Mouse (Mus musculus): ENCODE measurements around the gene Gm21981. TPM values are rescaled to one million over a fixed set of nuclear protein-coding genes. Genes with fewer than 3 reads are reported as not detected.
"Not testable (repeated sequence)": the region's sequence is repeated elsewhere in the genome, so short reads cannot be mapped to it uniquely, and the experiment has no call there.

Gm21981 gene
- total RNA-seq, 2 experiments from 2014 or later: not detected

- ATAC-seq (ENCODE audit: poor library complexity, severe bottlenecking): no peak
Observed at GRCm38 (mm10) chr17:47669166-47669565, 25.1 kb downstream of the Gm21981 start.

DNA sequence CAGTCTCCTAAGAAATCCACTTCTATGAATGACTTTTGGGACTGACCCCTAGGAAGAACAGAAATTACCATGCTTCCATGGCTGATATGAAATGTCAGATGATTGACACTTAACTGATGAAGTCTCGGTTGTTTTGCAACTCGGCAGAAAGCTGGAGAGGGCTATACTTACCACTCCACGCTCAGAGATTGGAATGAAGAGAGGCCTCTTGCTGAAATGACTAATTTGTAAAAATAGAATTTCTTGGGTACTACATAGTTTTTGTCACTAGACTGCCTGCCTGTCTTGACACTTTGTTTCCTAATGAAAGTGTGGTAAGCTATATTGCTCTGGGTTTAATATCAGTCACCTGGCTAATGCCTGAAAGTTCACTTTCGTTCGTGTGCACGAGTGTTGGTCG is 29.8 kb downstream of the Gm21981 start:
- ATAC-seq (ENCODE audit: poor library complexity, severe bottlenecking): no peak

DNA sequence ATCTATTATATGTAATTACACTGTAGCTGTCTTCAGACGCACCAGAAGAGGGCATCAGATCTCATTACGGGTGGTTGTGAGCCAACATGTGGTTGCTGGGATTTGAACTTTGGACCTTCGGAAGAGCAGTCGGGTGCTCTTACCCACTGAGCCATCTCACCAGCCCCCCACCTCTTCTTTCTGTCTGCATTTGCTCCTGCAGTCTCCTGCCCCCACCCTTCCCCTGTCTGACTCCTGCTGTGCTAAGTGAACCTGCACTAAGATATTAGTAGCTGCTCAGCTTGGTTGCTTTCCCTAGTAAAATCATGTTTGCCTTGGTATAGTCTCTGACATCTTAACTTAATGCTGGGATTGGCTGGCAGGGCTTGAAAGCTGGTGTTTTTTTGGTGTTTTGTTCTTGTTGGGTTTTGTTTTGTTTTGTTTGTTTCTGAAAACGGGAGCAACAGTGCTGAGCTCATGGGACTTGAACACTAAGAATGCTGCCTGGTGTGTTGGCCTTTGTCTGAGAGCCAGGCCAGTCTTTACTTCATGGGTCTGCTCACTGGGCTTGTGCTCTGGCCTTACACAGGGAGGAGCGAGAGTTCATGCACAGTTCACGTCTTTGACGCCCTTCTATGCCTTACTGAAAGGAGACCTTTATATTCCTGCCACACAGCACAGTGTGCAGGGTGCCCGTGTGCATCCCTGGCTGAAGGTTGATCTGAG is 31.1 kb downstream of the Gm21981 start:
- ATAC-seq (ENCODE audit: poor library complexity, severe bottlenecking): no peak

- ATAC-seq (ENCODE audit: poor library complexity, severe bottlenecking): no peak
Observed at GRCm38 (mm10) chr17:47658741-47659243, 35.5 kb downstream of the Gm21981 start.

- ATAC-seq (ENCODE audit: poor library complexity, severe bottlenecking): no peak
Observed at GRCm38 (mm10) chr17:47657901-47658300, 36.4 kb downstream of the Gm21981 start.

DNA sequence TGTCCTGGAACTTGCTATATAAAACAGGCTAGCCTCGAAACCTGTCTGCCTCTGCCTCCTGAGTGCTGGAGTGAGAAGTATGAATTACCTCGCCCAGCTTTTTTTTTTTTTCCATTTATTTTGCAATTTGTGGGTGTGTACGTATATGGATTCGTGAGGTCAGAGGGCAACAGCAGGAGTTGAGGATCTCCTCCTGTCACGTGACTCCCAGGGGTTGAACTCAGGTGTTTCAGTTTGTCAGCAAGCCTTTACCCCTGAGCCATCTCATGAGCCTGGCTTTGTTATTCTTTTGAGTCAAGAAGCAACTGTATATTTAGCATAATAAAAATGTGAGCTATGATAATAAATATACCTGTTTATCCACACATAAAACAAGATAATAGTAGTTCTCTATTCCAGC is 38.6 kb downstream of the Gm21981 start:
- no peak for ATAC-seq (ENCODE audit: poor library complexity, severe bottlenecking)

GRCm38 (mm10) chr17:47654346-47654745 is 39.9 kb downstream of the Gm21981 start:
- not testable (repeated sequence) for ATAC-seq (ENCODE audit: poor library complexity, severe bottlenecking)

DNA sequence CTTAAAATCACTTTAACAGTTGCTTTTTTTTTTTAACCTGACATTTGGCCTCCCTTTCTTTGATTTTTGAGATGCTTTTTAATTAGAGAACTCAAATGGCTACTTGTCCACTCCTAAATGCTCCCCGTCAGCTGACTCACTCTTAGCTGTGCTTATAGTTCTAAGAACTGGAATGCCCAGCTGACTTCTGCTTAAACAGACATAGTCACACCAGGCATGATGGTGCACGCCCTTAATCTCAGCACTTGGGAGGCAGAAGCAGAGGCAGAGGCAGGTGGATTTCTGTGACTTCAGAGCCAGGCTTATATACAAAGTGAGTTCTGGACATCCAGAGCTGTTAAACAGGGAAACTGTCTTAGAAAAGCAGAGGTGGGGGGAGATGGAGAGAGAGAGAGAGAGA is 42.3 kb downstream of the Gm21981 start:
- no peak for ATAC-seq (ENCODE audit: poor library complexity, severe bottlenecking)

DNA sequence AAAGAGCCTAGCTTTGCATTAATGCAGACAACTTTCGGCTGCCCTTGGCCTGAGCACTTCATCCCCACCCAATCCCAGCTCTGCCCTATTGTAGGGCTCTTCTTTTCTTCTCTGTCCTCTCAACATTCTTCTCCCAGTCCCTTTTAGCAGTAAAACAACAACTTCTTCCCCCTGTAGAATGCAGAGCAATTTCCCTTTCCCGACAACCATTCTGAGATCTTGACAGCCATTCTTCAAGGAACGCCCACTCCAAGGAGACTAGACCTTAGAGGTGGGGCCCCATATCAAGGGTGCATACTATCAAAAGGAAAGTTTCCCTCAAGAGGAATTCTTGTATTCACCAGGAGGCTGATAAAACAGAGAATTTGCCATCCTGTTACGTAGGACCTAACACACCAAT is 45.3 kb downstream of the Gm21981 start:
- ATAC-seq (ENCODE audit: poor library complexity, severe bottlenecking): no peak

GRCm38 (mm10) chr17:47646683-47647082 is 47.6 kb downstream of the Gm21981 start:
- peak; percentile 89 for ATAC-seq (ENCODE audit: poor library complexity, severe bottlenecking)

DNA sequence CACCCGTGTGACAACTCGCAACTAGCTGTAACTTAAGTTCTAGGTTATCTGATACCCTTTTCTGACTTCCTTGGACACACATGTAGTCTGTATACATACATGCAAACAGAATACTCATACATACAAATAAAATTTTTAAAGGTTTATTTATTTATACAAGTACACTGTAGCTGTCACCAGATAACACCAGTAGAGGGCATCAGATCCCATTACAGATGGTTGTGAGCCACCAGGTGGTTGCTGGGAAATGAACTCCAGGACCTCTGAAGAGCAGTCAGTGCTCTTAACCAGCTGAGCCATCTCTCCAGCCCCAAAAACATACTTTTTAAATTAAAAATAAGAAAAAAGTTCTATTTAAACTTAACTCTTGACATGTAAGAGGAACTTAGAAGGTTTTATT is 51.3 kb downstream of the Gm21981 start:
- no peak for ATAC-seq (ENCODE audit: poor library complexity, severe bottlenecking)

Other genes with a start within 250 kb of the Gm21981 start
- gene Taf8, start 192.2 kb downstream of the Gm21981 start, total RNA-seq (2015): 16.3 and 19.3 TPM in 2 replicates
- gene Taf8, start 192.2 kb downstream of the Gm21981 start, total RNA-seq (2017): 44.0 and 57.5 TPM in 2 replicates
- 315 and 324 TPM in 2 replicates for gene Ccnd3, start 189.4 kb downstream of the Gm21981 start, total RNA-seq (2015)
- 155 and 184 TPM in 2 replicates for gene Ccnd3, start 189.4 kb downstream of the Gm21981 start, total RNA-seq (2017)
- 4.8 and 5.6 TPM in 2 replicates for gene Bysl, start 83.0 kb downstream of the Gm21981 start, total RNA-seq (2015)
- gene Bysl, start 83.0 kb downstream of the Gm21981 start, total RNA-seq (2017): 6.4 and 7.3 TPM in 2 replicates
- gene Med20, start 82.9 kb downstream of the Gm21981 start, total RNA-seq (2015): 17.2 and 18.2 TPM in 2 replicates
- 32.2 and 33.8 TPM in 2 replicates for gene Med20, start 82.9 kb downstream of the Gm21981 start, total RNA-seq (2017)
- 0.49 and 2.4 TPM in 2 replicates for gene Gm20517, start 82.9 kb downstream of the Gm21981 start, total RNA-seq (2015)
- gene Gm20517, start 82.9 kb downstream of the Gm21981 start, total RNA-seq (2017): 1.7 and 2.3 TPM in 2 replicates
- 3.9 and 5.1 TPM in 2 replicates for gene Usp49, start 63.8 kb downstream of the Gm21981 start, total RNA-seq (2015)
- gene Usp49, start 63.8 kb downstream of the Gm21981 start, total RNA-seq (2017): 4.2 and 5.3 TPM in 2 replicates
- 142 and 150 TPM in 2 replicates for gene Tomm6, start 6.1 kb downstream of the Gm21981 start, total RNA-seq (2015)
- 38.6 and 44.1 TPM in 2 replicates for gene Tomm6, start 6.1 kb downstream of the Gm21981 start, total RNA-seq (2017)
- 0.71 TPM in 1 of 2 replicates, not detected in the other for gene Frs3, start 5.4 kb downstream of the Gm21981 start, total RNA-seq (2015)
- 0.12 and 0.15 TPM in 2 replicates for gene Frs3, start 5.4 kb downstream of the Gm21981 start, total RNA-seq (2017)
- gene Prickle4, start 281 bp upstream of the Gm21981 start, total RNA-seq (2015): 0.16 TPM in 1 of 2 replicates, not detected in the other
- gene Prickle4, start 281 bp upstream of the Gm21981 start, total RNA-seq (2017): 1.1 TPM in 1 of 2 replicates, not detected in the other
- not detected in 2 replicates for gene Pgc, start 32.4 kb upstream of the Gm21981 start, total RNA-seq (2015)
- gene Pgc, start 32.4 kb upstream of the Gm21981 start, total RNA-seq (2017): not detected in 2 replicates
- 31.0 and 31.7 TPM in 2 replicates for gene Tfeb, start 42.6 kb upstream of the Gm21981 start, total RNA-seq (2015)
- gene Tfeb, start 42.6 kb upstream of the Gm21981 start, total RNA-seq (2017): 38.5 and 39.9 TPM in 2 replicates
- gene Mdfi, start 140.2 kb upstream of the Gm21981 start, total RNA-seq (2015): not detected in 2 replicates
- gene Mdfi, start 140.2 kb upstream of the Gm21981 start, total RNA-seq (2017): not detected in 2 replicates
- 7.1 and 8.8 TPM in 2 replicates for gene Foxp4, start 230.2 kb upstream of the Gm21981 start, total RNA-seq (2015)
- 1.1 and 2.2 TPM in 2 replicates for gene Foxp4, start 230.2 kb upstream of the Gm21981 start, total RNA-seq (2017)

All from megakaryocyte, adult 5-6 weeks (primary cell).